Mouse (Mus musculus) neural tube, embryonic 13.5 days (tissue): Measurements from ENCODE around the gene Pigp. TPM values are rescaled to one million over a fixed set of nuclear protein-coding genes. Genes with fewer than 3 reads are reported as not detected.

Experiments
- ATAC-seq: fragments of 200-750 bp; cut with Nextera tagmentation; 2 replicates; pipeline ENCODE4 v1.8.0; 2017; ENCODE audit warnings: low read depth, mild to moderate bottlenecking, moderate TSS enrichment, moderate library complexity
- H3K27ac ChIP-seq: fragments of 300-500 bp; sonication (generic); replicated peaks from 2 replicates; pipeline ENCODE4 v1.5.1; 2015; ENCODE audit warnings: moderate library complexity, mild to moderate bottlenecking, inconsistent platforms
- H3K27me3 ChIP-seq: fragments of 300-500 bp; sonication (generic); 2 replicates; pipeline ENCODE4 v1.6.1; 2015; ENCODE audit warnings: mild to moderate bottlenecking, inconsistent platforms
- H3K36me3 ChIP-seq: fragments of 300-500 bp; sonication (generic); 2 replicates; pipeline ENCODE4 v1.6.1; 2015; ENCODE audit warnings: mild to moderate bottlenecking, inconsistent platforms
- H3K4me1 ChIP-seq: fragments of 300-500 bp; sonication (generic); replicated peaks from 2 replicates; pipeline ENCODE4 v1.6.1; 2015; ENCODE audit warnings: inconsistent platforms
- H3K4me2 ChIP-seq: fragments of 300-500 bp; sonication (generic); 2 replicates; pipeline ENCODE4 v1.6.1; 2015; ENCODE audit warnings: inconsistent platforms, mild to moderate bottlenecking, moderate library complexity
- H3K4me3 ChIP-seq: fragments of 300-500 bp; sonication (generic); 2 replicates; pipeline ENCODE4 v1.5.1; 2015; ENCODE audit warnings: mild to moderate bottlenecking, inconsistent platforms
- H3K9ac ChIP-seq: fragments of 300-500 bp; sonication (generic); 2 replicates; pipeline ENCODE4 v1.6.1; 2015; ENCODE audit warnings: moderate library complexity, mild to moderate bottlenecking, inconsistent platforms
- H3K9me3 ChIP-seq: fragments of 300-500 bp; sonication (generic); 2 replicates; pipeline ENCODE4 v1.6.1; 2016; ENCODE audit warnings: inconsistent platforms
- whole genome bisulfite sequencing: fragments of 180-500 bp; shearing (Covaris S2); methylation state at CpG from one replicate; pipeline ENCODE4 v1.1.7; 2015; 5-methylcytosine and 5-hydroxymethylcytosine counted together
- polyA plus RNA-seq: library from polyadenylated mRNA; unstranded; fragments of >200 nt; fragmentation: Nextera tagmentation; extraction: Ambion mirVana; gene quantifications from 2 replicates; pipeline ENCODE4 v1.2.1, GENCODE M21; 2015

Gene Pigp
- polyA plus RNA-seq, 1 experiment from 2014 or later: 144 TPM

DNA sequence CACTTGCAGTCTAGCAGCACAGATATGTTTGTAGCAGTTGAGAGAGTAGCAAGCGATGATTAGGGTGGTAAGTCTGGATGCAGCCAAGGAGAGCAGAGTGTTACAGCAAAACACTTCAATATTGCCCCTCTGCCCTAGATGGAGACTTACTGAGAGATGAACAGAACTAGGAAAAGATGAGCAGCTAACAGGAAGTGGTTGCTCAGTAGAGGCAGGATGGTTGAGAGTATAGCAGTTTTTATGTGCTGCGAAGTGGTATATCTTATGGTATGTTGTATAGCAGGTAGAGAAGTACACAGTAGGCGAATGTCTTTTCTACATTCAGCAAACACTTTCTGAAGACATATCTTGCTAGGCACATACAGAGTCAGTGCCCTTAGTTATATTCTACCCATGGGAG, 11.6 kb upstream of the Pigp start:
- Histone ChIP-seq H3K4me1 (peaks cover 27% of the 10 kb centered on the region), H3K36me3 (0 out of 2 replicates have a peak, but pooled peaks cover 14% of the 10 kb centered on the region), H3K4me3 (no peak overlapping the region), H3K27me3 (no peaks in the 10 kb centered on the region), H3K27ac (no peak overlapping the region), H3K9me3 (no peaks in the 10 kb centered on the region), H3K4me2 (no peak overlapping the region), H3K9ac (no peak overlapping the region)
- no peak for ATAC-seq
- 93% methylated on average over 3 of the region's 3 CpGs for WGBS

DNA sequence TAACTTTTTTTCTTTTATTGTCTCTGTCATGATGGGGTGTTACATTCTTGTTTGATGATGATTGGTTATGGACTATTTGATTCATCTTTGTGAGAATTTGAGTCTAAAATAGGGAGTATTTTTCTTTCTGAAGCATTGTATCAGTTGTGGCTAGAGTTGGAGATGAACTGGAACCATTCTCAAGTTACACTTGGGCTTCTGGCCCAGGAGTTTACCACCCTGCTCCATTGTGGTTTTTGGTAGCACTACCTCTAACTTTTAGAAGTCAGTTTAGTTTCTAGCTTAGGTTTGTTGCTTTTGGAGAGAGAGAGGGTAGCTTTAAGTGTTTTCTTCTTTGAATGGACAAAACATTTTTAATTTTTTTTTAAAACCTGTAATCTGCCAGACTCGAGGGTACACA, 7.7 kb upstream of the Pigp start:
- Histone ChIP-seq H3K9ac (no peak overlapping the region), H3K27me3 (no peaks in the 10 kb centered on the region), H3K27ac (no peak overlapping the region), H3K4me3 (no peak overlapping the region), H3K4me2 (no peak overlapping the region), H3K36me3 (no peaks in the 10 kb centered on the region), H3K9me3 (no peaks in the 10 kb centered on the region), H3K4me1 (peaks cover 30% of the 10 kb centered on the region)
- no peak for ATAC-seq
- 84% methylated on average over 1 of the region's 1 CpGs for WGBS

DNA sequence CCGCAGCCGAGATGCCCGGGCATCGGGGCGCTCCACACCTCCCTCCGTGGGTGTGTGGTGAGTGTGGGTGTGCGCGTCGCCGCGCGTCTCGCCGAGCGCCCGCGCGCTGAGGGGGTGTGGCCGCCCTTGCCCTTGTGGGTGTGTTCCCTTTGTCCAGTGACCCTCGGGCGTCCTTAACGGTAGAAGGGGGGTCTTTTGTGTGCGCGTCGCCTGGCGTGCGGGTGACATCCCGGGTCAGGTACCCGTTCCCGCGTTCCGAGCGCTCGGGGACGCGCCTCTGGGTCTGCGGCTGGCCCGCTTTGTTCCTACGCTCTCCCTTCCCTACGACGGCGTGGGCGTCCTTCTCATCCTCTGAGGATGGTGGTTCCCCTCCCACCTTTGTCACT, 734 bp downstream of the Pigp start:
- Histone ChIP-seq H3K9me3 (no peaks in the 10 kb centered on the region), H3K27me3 (no peaks in the 10 kb centered on the region), H3K9ac (peak overlapping the region; percentile 98), H3K27ac (peak overlapping the region; percentile 99), H3K36me3 (0 out of 2 replicates have a peak, but pooled peaks cover 5% of the 10 kb centered on the region), H3K4me1 (peaks cover 41% of the 10 kb centered on the region), H3K4me3 (peak overlapping the region; percentile 88), H3K4me2 (peak overlapping the region; percentile 65)
- peak; percentile 79 for ATAC-seq
- 0% methylated on average over 42 of the region's 43 CpGs for WGBS

DNA sequence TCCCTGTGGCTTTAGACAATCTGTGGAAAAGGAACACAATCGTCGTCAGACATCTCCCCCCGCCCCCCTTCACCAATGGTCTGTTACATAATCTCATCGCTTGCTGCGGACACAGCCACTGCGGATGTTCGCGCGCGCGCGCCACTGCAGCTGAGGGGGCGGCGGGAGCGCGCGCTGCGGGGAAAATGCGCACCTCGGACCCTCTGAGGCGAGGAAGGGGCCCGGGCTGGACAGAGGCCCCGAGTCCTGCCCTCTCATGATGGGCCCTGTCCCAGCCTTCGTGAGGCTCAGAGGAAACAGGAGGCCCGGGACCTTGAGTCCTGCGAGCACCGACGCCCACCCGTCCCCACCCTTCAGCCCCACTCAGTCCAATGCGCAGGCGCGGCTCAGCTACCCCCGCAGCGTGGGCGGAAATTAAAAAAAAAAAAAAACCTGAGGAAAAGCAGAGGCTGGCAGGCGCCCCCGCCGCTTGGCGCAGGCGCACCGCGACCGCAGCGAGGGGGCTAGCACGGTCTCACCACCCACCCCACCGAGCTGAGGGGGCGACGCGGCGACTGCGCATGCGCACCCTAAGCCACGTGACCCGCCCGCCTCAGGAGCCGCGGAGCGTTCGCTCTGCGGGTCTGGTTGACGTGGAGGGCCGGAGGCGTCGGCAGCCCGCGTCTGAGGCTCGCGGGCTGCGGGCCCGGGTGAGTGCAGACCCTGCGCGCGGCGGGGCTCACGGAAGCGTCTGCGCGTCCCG, 1.3 kb downstream of the Pigp start, which contains the start of gene Ttc3:
Gene Ttc3 (plus strand): TSS at position 446 of the 742 bp plus-strand sequence.
- ATAC-seq: peak; percentile 75
- Histone ChIP-seq H3K36me3 (0 out of 2 replicates have a peak, but pooled peaks cover 5% of the 10 kb centered on the region), H3K27me3 (no peaks in the 10 kb centered on the region), H3K4me2 (peak within 1 kb of the TSS; percentile 65), H3K9ac (peak within 1 kb of the TSS; percentile 98), H3K4me1 (peaks cover 41% of the 10 kb centered on the region), H3K9me3 (no peaks in the 10 kb centered on the region), H3K4me3 (peak within 1 kb of the TSS; percentile 88), H3K27ac (peak within 1 kb of the TSS; percentile 99)
- under 1% methylated on average over 77 of the region's 79 CpGs for WGBS

DNA sequence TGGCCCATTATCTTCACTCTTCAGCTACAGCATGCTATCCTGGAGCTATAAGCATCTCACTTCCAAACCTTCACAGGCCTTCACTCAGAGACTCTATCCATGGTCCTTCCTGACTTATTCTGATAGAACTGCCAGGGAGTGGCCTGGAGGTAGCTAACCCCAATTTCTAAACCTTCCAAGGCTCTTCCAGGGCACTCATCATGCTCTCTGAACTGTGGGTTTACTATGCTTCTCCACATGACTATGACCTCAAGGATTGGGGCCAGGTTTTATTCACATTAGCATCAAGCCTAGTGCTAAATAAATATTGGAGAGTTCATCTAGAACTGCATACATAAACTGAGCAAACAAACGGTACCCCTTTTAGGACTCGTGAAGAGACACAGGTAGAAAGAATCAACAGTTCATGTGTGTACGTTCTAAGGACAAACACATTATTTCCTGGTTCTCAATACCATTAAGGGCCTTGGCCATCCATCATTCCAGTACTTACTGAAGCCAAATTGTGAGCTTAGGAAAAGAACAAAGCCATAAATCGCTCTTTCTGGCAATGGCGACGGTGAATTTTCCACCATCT, 2.0 kb downstream of the Pigp start:
- Histone ChIP-seq H3K4me3 (peak overlapping the region; percentile 88), H3K27me3 (no peaks in the 10 kb centered on the region), H3K4me1 (peaks cover 37% of the 10 kb centered on the region), H3K9ac (peak overlapping the region; percentile 98), H3K9me3 (no peaks in the 10 kb centered on the region), H3K27ac (peak overlapping the region; percentile 99), H3K36me3 (peaks cover 9% of the 10 kb centered on the region; the same call in 1 of the 2 replicates), H3K4me2 (peak overlapping the region; percentile 61)
- 7% methylated on average over 6 of the region's 6 CpGs for WGBS
- ATAC-seq: no peak

DNA sequence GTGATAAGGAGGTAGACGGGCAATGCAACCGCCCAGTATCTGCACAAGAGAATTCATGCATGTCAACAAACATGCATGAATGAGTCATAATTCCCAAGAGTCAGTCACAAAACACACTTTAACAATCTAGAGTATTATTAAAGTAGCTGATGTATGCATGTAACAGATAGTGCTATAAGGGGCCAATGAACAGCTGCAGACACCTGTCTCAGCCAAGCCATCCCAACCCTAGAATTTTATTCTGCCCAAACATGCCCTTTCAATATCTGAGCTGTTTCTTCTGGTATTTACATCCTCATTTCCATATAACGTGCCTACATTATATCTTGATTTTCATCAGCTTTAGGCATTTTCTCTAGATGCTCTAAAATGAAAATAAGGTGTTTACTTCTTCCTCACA, 6.2 kb downstream of the Pigp start:
- H3K9me3 ChIP-seq: no peaks in the 10 kb centered on the region
- no peak for ATAC-seq
- no peaks in the 10 kb centered on the region for H3K27me3 ChIP-seq
- no peak overlapping the region for H3K4me3 ChIP-seq
- H3K36me3 ChIP-seq: peaks cover 15% of the 10 kb centered on the region; the same call in 1 of the 2 replicates
- H3K4me2 ChIP-seq: no peak overlapping the region
- peaks cover 25% of the 10 kb centered on the region for H3K4me1 ChIP-seq
- no peak overlapping the region for H3K9ac ChIP-seq
- no peak overlapping the region for H3K27ac ChIP-seq
- WGBS: 92% methylated on average over 3 of the region's 3 CpGs

DNA sequence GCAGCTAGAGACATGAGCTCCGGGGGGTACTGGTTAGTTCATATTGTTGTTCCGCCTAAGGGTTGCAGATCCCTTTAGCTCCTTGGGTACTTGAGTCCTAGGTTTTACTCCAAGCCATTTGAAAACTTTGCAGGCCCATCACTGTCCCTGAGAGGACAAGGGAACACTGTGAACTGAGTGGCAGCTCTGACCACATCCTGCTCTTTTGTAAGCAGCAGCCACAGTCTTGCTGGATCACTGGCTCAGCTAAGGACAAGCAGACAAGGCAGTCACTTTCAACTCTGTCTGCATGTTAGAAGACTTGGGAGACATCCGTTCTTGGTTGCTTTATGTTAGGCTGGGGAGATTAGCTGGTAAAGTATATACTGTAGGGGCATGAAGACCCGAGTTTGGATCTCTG, 7.8 kb downstream of the Pigp start:
- Histone ChIP-seq H3K27me3 (no peaks in the 10 kb centered on the region), H3K9me3 (no peaks in the 10 kb centered on the region), H3K4me1 (peaks cover 16% of the 10 kb centered on the region), H3K36me3 (peaks cover 15% of the 10 kb centered on the region; the same call in 1 of the 2 replicates), H3K4me3 (no peak overlapping the region), H3K9ac (no peak overlapping the region), H3K4me2 (no peak overlapping the region), H3K27ac (no peak overlapping the region)
- no peak for ATAC-seq
- WGBS: 89% methylated on average over 4 of the region's 4 CpGs

DNA sequence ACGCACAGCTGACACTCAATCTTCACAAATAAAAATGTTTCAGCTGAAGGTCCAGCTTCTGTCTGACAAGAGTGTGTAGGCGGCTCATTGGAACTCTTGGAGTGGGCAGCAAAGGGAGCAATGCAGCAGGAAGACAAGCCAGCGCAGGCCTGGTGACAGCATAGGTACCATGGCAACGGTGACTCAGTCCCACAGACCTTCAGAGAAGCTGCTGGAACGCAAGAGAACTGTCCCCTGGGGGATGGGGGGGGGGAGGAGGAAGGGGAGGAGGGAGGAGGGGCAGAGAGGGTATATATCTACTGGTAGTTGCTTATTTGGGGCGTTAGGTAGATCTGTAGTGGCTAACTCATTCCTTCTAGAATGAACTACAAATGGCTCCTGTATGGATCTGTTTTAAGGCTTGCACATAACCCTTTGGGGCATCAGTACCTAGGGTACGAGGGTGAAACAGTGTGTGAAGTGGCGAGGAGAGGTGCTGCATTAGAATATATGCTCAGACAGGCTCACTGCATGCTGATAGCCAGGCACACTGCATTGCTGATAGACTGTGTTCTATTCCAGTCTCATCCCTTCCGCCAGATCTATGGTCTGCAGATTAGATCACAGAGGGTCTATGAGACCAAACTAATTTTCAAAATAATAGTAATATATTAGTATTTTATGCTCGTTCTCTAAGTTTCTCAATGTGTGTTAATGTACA, 9.3 kb downstream of the Pigp start:
- peak overlapping the region; percentile 38; the same call in 1 of the 2 replicates for H3K27ac ChIP-seq
- H3K4me3 ChIP-seq: no peak overlapping the region
- H3K9ac ChIP-seq: peak overlapping the region; percentile 43; the same call in 1 of the 2 replicates
- peaks cover 9% of the 10 kb centered on the region for H3K4me1 ChIP-seq
- no peak overlapping the region for H3K4me2 ChIP-seq
- peak; percentile 88 for ATAC-seq
- no peaks in the 10 kb centered on the region for H3K27me3 ChIP-seq
- H3K36me3 ChIP-seq: peaks cover 15% of the 10 kb centered on the region; the same call in 1 of the 2 replicates
- 45% methylated on average over 10 of the region's 10 CpGs for WGBS
- H3K9me3 ChIP-seq: no peaks in the 10 kb centered on the region

DNA sequence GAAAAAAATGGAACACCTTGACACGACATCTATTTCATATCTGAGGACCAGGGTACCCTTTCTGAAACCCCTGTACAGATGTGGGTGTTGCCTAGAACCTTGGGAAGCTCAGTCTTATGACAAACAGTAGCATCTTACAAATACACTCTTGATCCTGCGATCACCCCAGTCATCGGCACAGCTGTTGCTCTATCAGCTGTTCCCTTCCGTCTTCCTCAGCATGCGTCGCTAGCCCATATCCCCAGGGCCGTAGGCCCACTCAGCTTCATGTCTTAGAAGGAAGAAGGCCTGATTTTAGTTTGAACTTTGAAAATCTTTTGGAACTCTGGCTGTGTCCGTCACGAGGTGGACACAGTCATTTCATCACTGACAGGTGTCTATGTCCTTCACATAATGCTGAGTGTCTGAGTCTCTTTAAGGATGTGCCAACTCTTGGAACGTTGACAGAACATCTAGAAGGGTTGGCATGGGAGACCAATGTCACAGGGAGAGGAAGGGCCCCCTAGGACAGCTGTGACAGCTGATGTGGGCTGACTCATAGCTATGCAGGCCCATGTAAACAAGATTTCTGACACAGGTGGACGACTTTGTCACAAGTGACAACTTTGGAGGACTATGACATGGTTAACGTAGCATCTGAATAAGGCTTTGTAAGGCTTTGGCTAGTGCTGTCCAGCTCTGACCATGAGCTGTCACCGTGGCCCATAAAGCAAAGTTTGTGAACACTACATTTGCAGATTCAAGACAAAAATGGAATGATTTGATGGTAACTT, 10.9 kb downstream of the Pigp start:
- Histone ChIP-seq H3K9me3 (no peaks in the 10 kb centered on the region), H3K36me3 (peaks cover 10% of the 10 kb centered on the region; the same call in 1 of the 2 replicates), H3K4me1 (peaks cover 9% of the 10 kb centered on the region), H3K9ac (no peak overlapping the region), H3K4me3 (no peak overlapping the region), H3K27ac (no peak overlapping the region), H3K4me2 (no peak overlapping the region), H3K27me3 (no peaks in the 10 kb centered on the region)
- no peak for ATAC-seq
- WGBS: 89% methylated on average over 13 of the region's 13 CpGs

DNA sequence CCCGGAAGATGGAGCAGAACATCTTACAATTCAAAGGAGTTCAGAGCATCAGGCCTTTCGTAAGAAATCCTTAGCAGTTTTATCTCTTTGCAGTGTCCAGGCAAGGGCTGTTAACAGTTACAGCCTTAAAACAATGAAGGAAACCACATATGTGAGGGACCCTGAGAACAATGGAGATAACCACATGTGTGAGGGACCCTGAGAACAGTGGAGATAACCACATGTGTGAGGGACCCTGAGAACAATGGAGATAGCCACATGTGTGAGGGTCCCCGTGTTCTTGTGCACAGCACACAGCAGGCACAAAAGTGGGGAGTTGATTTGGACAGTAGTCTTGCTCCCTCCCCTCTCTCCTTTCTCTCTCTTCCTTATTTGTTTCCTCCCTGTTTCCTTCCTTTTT, 13.6 kb downstream of the Pigp start:
- no peak overlapping the region for H3K4me2 ChIP-seq
- no peak for ATAC-seq
- H3K4me1 ChIP-seq: peaks cover 9% of the 10 kb centered on the region
- no peak overlapping the region for H3K27ac ChIP-seq
- H3K9ac ChIP-seq: no peak overlapping the region
- 77% methylated on average over 3 of the region's 3 CpGs for WGBS
- H3K4me3 ChIP-seq: no peak overlapping the region
- H3K36me3 ChIP-seq: no peaks in the 10 kb centered on the region
- no peaks in the 10 kb centered on the region for H3K27me3 ChIP-seq
- no peaks in the 10 kb centered on the region for H3K9me3 ChIP-seq

DNA sequence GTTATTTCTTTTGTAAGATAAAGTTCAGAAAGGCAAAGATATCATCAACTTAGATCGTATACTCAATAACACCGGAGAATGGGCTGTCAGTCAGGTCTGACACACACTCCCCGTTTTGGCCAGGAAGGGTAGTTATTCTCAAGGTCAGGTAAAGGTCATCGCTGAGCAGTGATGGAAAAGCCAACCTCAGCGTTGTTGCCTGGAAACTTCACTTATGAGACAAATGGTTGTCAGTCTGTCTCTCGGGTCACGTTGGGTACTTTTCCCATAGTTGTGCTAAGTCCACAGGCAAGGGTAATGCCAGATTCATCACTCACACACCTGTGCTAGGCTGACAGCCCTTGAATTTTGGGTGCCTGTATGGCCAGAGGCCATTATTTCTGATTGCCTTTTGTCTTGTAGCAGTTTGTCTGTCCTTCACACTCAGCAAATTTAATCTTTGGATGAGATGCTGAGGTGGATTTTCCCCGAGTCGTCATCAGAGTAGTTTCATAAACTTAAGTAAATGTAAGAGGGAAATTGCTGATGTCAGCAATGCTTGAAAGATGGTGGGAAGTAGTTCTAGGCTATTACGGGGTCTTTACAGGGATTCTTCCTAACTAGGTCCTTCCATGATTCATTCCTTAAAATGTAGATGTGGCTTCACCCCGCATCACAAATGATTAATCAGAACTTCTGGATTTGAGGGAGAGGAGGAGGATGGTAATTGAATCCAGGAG, 14.7 kb downstream of the Pigp start:
- no peaks in the 10 kb centered on the region for H3K9me3 ChIP-seq
- no peaks in the 10 kb centered on the region for H3K36me3 ChIP-seq
- no peak for ATAC-seq
- no peak overlapping the region for H3K27ac ChIP-seq
- WGBS: 79% methylated on average over 11 of the region's 11 CpGs
- H3K4me3 ChIP-seq: no peak overlapping the region
- H3K9ac ChIP-seq: no peak overlapping the region
- H3K4me2 ChIP-seq: no peak overlapping the region
- H3K27me3 ChIP-seq: no peaks in the 10 kb centered on the region
- H3K4me1 ChIP-seq: peaks cover 2% of the 10 kb centered on the region
